Mouse (Mus musculus) liver, embryonic 18 days (tissue): Measurements from ENCODE around the gene Cd6. TPM values are rescaled to one million over a fixed set of nuclear protein-coding genes. Genes with fewer than 3 reads are reported as not detected.

ENCODE experiments used
- polyA plus RNA-seq: library from polyadenylated mRNA; depleted of rRNA; stranded (reverse); fragments of >200 nt; gene quantifications from 2 replicates; pipeline ENCODE4 v1.2.3, GENCODE M21; 2012; rRNA removed

Gene Cd6
- 0.04 TPM in 1 of 2 replicates, not detected in the other for polyA plus RNA-seq

GRCm38 (mm10) chr19:10829436-10830175, at the start of gene Cd6:
Gene Cd6 (minus strand): TSS chr19:10830058.

GRCm38 (mm10) chr19:10869886-10870527, 40.1 kb upstream of the Cd6 start, which contains the start of gene Tmem132a:
Gene Tmem132a (minus strand): TSS chr19:10869940.

GRCm38 (mm10) chr19:10839010-10839892, 9.4 kb upstream of the Cd6 start, which contains the start of gene Slc15a3:
Gene Slc15a3 (plus strand): TSS chr19:10839727.

Other genes starting within 250 kb of the Cd6 start
- 78.8 and 85.5 TPM in 2 replicates for gene Ddb1, start 224.7 kb downstream of the Cd6 start, polyA plus RNA-seq
- 70.0 and 78.9 TPM in 2 replicates for gene Tkfc, start 224.4 kb downstream of the Cd6 start, polyA plus RNA-seq
- gene Vwce, start 195.8 kb downstream of the Cd6 start, polyA plus RNA-seq = 15.1 and 19.5 TPM in 2 replicates
- 0.02 TPM in 1 of 2 replicates, not detected in the other for gene Pga5, start 152.0 kb downstream of the Cd6 start, polyA plus RNA-seq
- 5.9 and 7.1 TPM in 2 replicates for gene Vps37c, start 141.3 kb downstream of the Cd6 start, polyA plus RNA-seq
- 0.08 and 0.10 TPM in 2 replicates for gene Cd5, start 91.1 kb downstream of the Cd6 start, polyA plus RNA-seq
- gene Slc15a3, start 9.7 kb upstream of the Cd6 start, polyA plus RNA-seq = 8.7 and 8.9 TPM in 2 replicates
- 2.2 and 2.5 TPM in 2 replicates for gene Tmem132a, start 39.9 kb upstream of the Cd6 start, polyA plus RNA-seq
- gene Tmem109, start 51.9 kb upstream of the Cd6 start, polyA plus RNA-seq = 10.9 and 11.7 TPM in 2 replicates
- 77.0 and 84.9 TPM in 2 replicates for gene Prpf19, start 65.2 kb upstream of the Cd6 start, polyA plus RNA-seq
- gene Zp1, start 90.6 kb upstream of the Cd6 start, polyA plus RNA-seq = not detected in 2 replicates
- 0.05 and 0.08 TPM in 2 replicates for gene Ptgdr2, start 107.1 kb upstream of the Cd6 start, polyA plus RNA-seq
- gene Ccdc86, start 119.2 kb upstream of the Cd6 start, polyA plus RNA-seq = 2.6 and 2.8 TPM in 2 replicates
- gene Ms4a10, start 144.6 kb upstream of the Cd6 start, polyA plus RNA-seq = 0.28 TPM in 1 of 2 replicates, not detected in the other
- not detected in 2 replicates for gene Ms4a15, start 163.2 kb upstream of the Cd6 start, polyA plus RNA-seq
- not detected in 2 replicates for gene Ms4a18, start 188.0 kb upstream of the Cd6 start, polyA plus RNA-seq